Mouse (Mus musculus): ENCODE data around the gene Rad51b. TPM values are rescaled to one million over a fixed set of nuclear protein-coding genes. Genes with fewer than 3 reads are reported as not detected.

The Rad51b gene
- polyA plus RNA-seq, 1 experiment from 2014 or later = 4.4 TPM

GRCm38 (mm10) chr12:79507141-79507681 is 210.1 kb downstream of the Rad51b start:
- WGBS (ENCODE audit: insufficient replicate concordance) = 61% methylated on average over 8 of the region's 8 CpGs
- Histone ChIP-seq H3K4me3 (ENCODE audit: low read depth, low read length) (no peak overlapping the region), H3K4me2 (ENCODE audit: low read depth, low read length) (no peak overlapping the region), H3K9me3 (replicated peaks; ENCODE audit: control insufficient read depth, low read length) (no peaks in the 10 kb centered on the region), H3K36me3 (ENCODE audit: control insufficient read depth, insufficient read depth) (no peaks in the 10 kb centered on the region), H3K27ac (ENCODE audit: low read length) (no peak overlapping the region), H3K27me3 (ENCODE audit: control insufficient read depth, insufficient read depth, low read depth, low read length) (no peaks in the 10 kb centered on the region), H3K4me1 (ENCODE audit: control insufficient read depth, low read depth, low read length) (peaks cover 11% of the 10 kb centered on the region), H3K9ac (ENCODE audit: low read depth, low read length) (no peak overlapping the region)
- no peak for ATAC-seq (ENCODE audit: low read depth)

GRCm38 (mm10) chr12:79511454-79512204 is 214.5 kb downstream of the Rad51b start:
- Histone ChIP-seq H3K4me1 (ENCODE audit: control insufficient read depth, low read depth, low read length) (peaks cover 3% of the 10 kb centered on the region), H3K27ac (ENCODE audit: low read length) (no peak overlapping the region), H3K27me3 (ENCODE audit: control insufficient read depth, insufficient read depth, low read depth, low read length) (no peaks in the 10 kb centered on the region), H3K9me3 (replicated peaks; ENCODE audit: control insufficient read depth, low read length) (no peaks in the 10 kb centered on the region), H3K36me3 (ENCODE audit: control insufficient read depth, insufficient read depth) (no peaks in the 10 kb centered on the region), H3K9ac (ENCODE audit: low read depth, low read length) (no peak overlapping the region), H3K4me2 (ENCODE audit: low read depth, low read length) (no peak overlapping the region), H3K4me3 (ENCODE audit: low read depth, low read length) (no peak overlapping the region)
- WGBS (ENCODE audit: insufficient replicate concordance) = 54% methylated on average over 11 of the region's 11 CpGs
- ATAC-seq (ENCODE audit: low read depth) = no peak

GRCm38 (mm10) chr12:79512205-79512886 is 215.3 kb downstream of the Rad51b start:
- no peak for ATAC-seq (ENCODE audit: low read depth)
- Histone ChIP-seq H3K4me2 (ENCODE audit: low read depth, low read length) (no peak overlapping the region), H3K36me3 (ENCODE audit: control insufficient read depth, insufficient read depth) (no peaks in the 10 kb centered on the region), H3K9me3 (replicated peaks; ENCODE audit: control insufficient read depth, low read length) (no peaks in the 10 kb centered on the region), H3K9ac (ENCODE audit: low read depth, low read length) (no peak overlapping the region), H3K27ac (ENCODE audit: low read length) (no peak overlapping the region), H3K4me1 (ENCODE audit: control insufficient read depth, low read depth, low read length) (no peaks in the 10 kb centered on the region), H3K4me3 (ENCODE audit: low read depth, low read length) (no peak overlapping the region), H3K27me3 (ENCODE audit: control insufficient read depth, insufficient read depth, low read depth, low read length) (no peaks in the 10 kb centered on the region)
- WGBS (ENCODE audit: insufficient replicate concordance) = 74% methylated on average over 10 of the region's 10 CpGs

GRCm38 (mm10) chr12:79512982-79513681 is 216.1 kb downstream of the Rad51b start:
- Histone ChIP-seq H3K9ac (ENCODE audit: low read depth, low read length) (no peak overlapping the region), H3K9me3 (replicated peaks; ENCODE audit: control insufficient read depth, low read length) (no peaks in the 10 kb centered on the region), H3K27ac (ENCODE audit: low read length) (no peak overlapping the region), H3K27me3 (ENCODE audit: control insufficient read depth, insufficient read depth, low read depth, low read length) (no peaks in the 10 kb centered on the region), H3K4me1 (ENCODE audit: control insufficient read depth, low read depth, low read length) (no peaks in the 10 kb centered on the region), H3K4me3 (ENCODE audit: low read depth, low read length) (no peak overlapping the region), H3K4me2 (ENCODE audit: low read depth, low read length) (no peak overlapping the region), H3K36me3 (ENCODE audit: control insufficient read depth, insufficient read depth) (no peaks in the 10 kb centered on the region)
- ATAC-seq (ENCODE audit: low read depth) = no peak
- WGBS (ENCODE audit: insufficient replicate concordance) = 54% methylated on average over 5 of the region's 5 CpGs

- no peak overlapping the region for H3K4me2 ChIP-seq (ENCODE audit: low read depth, low read length)
- H3K4me3 ChIP-seq (ENCODE audit: low read depth, low read length) = no peak overlapping the region
- no peak overlapping the region for H3K27ac ChIP-seq (ENCODE audit: low read length)
- H3K36me3 ChIP-seq (ENCODE audit: control insufficient read depth, insufficient read depth) = no peaks in the 10 kb centered on the region
- WGBS (ENCODE audit: insufficient replicate concordance) = 83% methylated on average over 3 of the region's 3 CpGs
- no peaks in the 10 kb centered on the region for H3K27me3 ChIP-seq (ENCODE audit: control insufficient read depth, insufficient read depth, low read depth, low read length)
- H3K9ac ChIP-seq (ENCODE audit: low read depth, low read length) = no peak overlapping the region
- no peak for ATAC-seq (ENCODE audit: low read depth)
- no peaks in the 10 kb centered on the region for H3K9me3 ChIP-seq (replicated peaks; ENCODE audit: control insufficient read depth, low read length)
- no peaks in the 10 kb centered on the region for H3K4me1 ChIP-seq (ENCODE audit: control insufficient read depth, low read depth, low read length)
Measured at GRCm38 (mm10) chr12:79514680-79515079, 217.6 kb downstream of the Rad51b start.

GRCm38 (mm10) chr12:79522374-79522773 is 225.3 kb downstream of the Rad51b start:
- 59% methylated on average over 1 of the region's 1 CpGs for WGBS (ENCODE audit: insufficient replicate concordance)
- ATAC-seq (ENCODE audit: low read depth) = no peak

GRCm38 (mm10) chr12:79524941-79525871 is 228.1 kb downstream of the Rad51b start:
- Histone ChIP-seq H3K4me3 (ENCODE audit: low read depth, low read length) (no peak overlapping the region), H3K27me3 (ENCODE audit: control insufficient read depth, insufficient read depth, low read depth, low read length) (no peaks in the 10 kb centered on the region), H3K9ac (ENCODE audit: low read depth, low read length) (no peak overlapping the region), H3K27ac (ENCODE audit: low read length) (no peak overlapping the region), H3K36me3 (ENCODE audit: control insufficient read depth, insufficient read depth) (no peaks in the 10 kb centered on the region), H3K9me3 (replicated peaks; ENCODE audit: control insufficient read depth, low read length) (no peaks in the 10 kb centered on the region), H3K4me1 (ENCODE audit: control insufficient read depth, low read depth, low read length) (no peaks in the 10 kb centered on the region), H3K4me2 (ENCODE audit: low read depth, low read length) (no peak overlapping the region)
- WGBS (ENCODE audit: insufficient replicate concordance) = 77% methylated on average over 14 of the region's 14 CpGs
- ATAC-seq (ENCODE audit: low read depth) = no peak

More at GRCm38 (mm10) chr12:79522374-79522773, 225.3 kb downstream of the Rad51b start:
- H3K9ac ChIP-seq (ENCODE audit: low read depth, low read length) = no peak overlapping the region
- no peak overlapping the region for H3K4me3 ChIP-seq (ENCODE audit: low read depth, low read length)
- H3K9me3 ChIP-seq (replicated peaks; ENCODE audit: control insufficient read depth, low read length) = no peaks in the 10 kb centered on the region
- no peak overlapping the region for H3K27ac ChIP-seq (ENCODE audit: low read length)
- no peaks in the 10 kb centered on the region for H3K27me3 ChIP-seq (ENCODE audit: control insufficient read depth, insufficient read depth, low read depth, low read length)
- H3K4me2 ChIP-seq (ENCODE audit: low read depth, low read length) = no peak overlapping the region
- no peaks in the 10 kb centered on the region for H3K4me1 ChIP-seq (ENCODE audit: control insufficient read depth, low read depth, low read length)
- no peaks in the 10 kb centered on the region for H3K36me3 ChIP-seq (ENCODE audit: control insufficient read depth, insufficient read depth)

GRCm38 (mm10) chr12:79525872-79526271 is 228.8 kb downstream of the Rad51b start:
- Histone ChIP-seq H3K9me3 (replicated peaks; ENCODE audit: control insufficient read depth, low read length) (no peaks in the 10 kb centered on the region), H3K27ac (ENCODE audit: low read length) (no peak overlapping the region), H3K27me3 (ENCODE audit: control insufficient read depth, insufficient read depth, low read depth, low read length) (no peaks in the 10 kb centered on the region), H3K4me3 (ENCODE audit: low read depth, low read length) (no peak overlapping the region), H3K4me1 (ENCODE audit: control insufficient read depth, low read depth, low read length) (no peaks in the 10 kb centered on the region), H3K9ac (ENCODE audit: low read depth, low read length) (no peak overlapping the region), H3K36me3 (ENCODE audit: control insufficient read depth, insufficient read depth) (no peaks in the 10 kb centered on the region), H3K4me2 (ENCODE audit: low read depth, low read length) (no peak overlapping the region)
- WGBS (ENCODE audit: insufficient replicate concordance) = 79% methylated on average over 8 of the region's 8 CpGs
- ATAC-seq (ENCODE audit: low read depth) = no peak
